Mouse (Mus musculus) layer of hippocampus, adult 18-20 months (tissue): ENCODE measurements around the gene Trim75. TPM values are rescaled to one million over a fixed set of nuclear protein-coding genes. Genes with fewer than 3 reads are reported as not detected.
"Not testable (repeated sequence)": the region's sequence is repeated elsewhere in the genome, so short reads cannot be mapped to it uniquely, and the experiment has no call there.

Source experiments
- DNase-seq, 2 experiments: peaks; one replicate each; pipeline ENCODE4 v3.0.0; 2022; ENCODE audit warnings: low spot score in 2 of 2
- long read RNA-seq: library from polyadenylated mRNA; stranded (forward); transcript quantifications from one replicate; pipeline ENCODE4 v2.0.0, GENCODE M21; 2021
- total RNA-seq, 2 experiments: library from RNA; stranded (reverse); gene quantifications; 2 replicates each; pipeline ENCODE4 v1.2.3; 2021

The Trim75 gene
- not detected for total RNA-seq
- long read RNA-seq: 0 reads

DNA sequence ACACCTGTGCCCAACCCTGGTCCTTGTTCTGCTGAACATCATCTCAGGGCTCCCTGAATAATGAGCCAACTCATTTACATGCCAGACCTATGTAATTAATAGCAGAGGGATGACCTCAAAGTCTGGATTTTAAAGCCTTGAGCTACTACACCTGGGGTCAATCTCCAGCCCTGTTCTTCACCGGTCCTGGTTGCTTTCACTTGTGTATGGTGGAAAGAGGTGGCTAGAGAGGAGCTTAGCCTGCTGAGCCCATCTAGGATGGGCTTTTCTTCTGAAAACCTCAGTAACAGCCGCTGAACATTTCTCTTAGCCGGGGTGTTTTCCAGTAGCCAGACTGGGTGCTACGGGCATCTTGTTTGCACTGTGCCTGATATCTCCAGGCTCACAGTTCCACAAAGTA is at the start of gene Trim75:
TSS of gene Trim75 (minus strand) at position 101 of the 400 bp plus-strand sequence.
- DNase-seq: no peak

DNA sequence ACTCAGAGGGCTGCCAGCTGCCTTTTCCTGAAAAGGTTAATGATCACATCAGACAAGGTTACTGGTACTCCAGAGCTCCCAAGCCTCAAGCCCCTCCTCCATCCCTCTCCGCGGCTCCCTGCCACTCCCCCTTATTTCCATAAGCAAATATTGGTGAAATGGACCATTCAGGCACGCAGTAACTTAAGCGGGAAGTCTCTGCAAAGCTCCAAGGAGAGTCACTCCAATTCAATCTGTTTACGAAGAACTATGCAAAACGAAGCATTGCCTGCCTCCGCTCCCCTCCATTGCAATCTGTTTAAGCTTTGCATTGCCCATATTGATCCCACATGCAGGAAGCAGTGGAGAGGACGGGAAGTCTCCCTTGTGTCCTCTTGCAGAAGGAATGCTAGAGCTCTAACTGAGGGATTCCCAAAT is 49.5 kb upstream of the Trim75 start, which contains the start of gene Apela:
TSS of gene Apela (minus strand) at position 220 of the 417 bp plus-strand sequence.
- peak; percentile 11 to 55 for DNase-seq

GRCm38 (mm10) chr8:65034136-65034535 is 46.5 kb upstream of the Trim75 start:
- DNase-seq: no peak

DNA sequence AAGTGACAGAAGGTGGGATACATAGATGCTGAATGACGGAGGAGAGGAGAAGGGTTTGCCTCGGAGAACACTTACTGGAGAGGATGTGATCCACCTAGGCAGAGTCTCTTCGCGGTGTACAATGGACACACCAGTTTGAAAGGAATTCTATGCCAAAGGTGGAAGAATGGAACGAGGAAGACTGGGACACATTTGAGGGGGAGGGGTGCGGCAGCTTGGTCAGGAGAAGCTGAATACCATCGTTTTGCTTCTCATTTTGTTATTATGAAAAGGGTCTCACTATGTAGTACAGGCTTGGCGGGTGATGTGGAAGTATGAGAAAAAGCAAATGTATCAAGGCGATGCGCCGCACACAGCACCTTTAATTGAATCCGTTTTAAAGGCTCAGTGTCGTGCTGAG is 45.4 kb upstream of the Trim75 start:
- no peak for DNase-seq

- DNase-seq: no peak
These were observed 44.5 kb upstream of the Trim75 start for GRCm38 (mm10) chr8:65032107-65032506.

GRCm38 (mm10) chr8:65030735-65031485 is 43.3 kb upstream of the Trim75 start:
- DNase-seq: no peak

GRCm38 (mm10) chr8:65029776-65030175 is 42.1 kb upstream of the Trim75 start:
- no peak for DNase-seq

DNA sequence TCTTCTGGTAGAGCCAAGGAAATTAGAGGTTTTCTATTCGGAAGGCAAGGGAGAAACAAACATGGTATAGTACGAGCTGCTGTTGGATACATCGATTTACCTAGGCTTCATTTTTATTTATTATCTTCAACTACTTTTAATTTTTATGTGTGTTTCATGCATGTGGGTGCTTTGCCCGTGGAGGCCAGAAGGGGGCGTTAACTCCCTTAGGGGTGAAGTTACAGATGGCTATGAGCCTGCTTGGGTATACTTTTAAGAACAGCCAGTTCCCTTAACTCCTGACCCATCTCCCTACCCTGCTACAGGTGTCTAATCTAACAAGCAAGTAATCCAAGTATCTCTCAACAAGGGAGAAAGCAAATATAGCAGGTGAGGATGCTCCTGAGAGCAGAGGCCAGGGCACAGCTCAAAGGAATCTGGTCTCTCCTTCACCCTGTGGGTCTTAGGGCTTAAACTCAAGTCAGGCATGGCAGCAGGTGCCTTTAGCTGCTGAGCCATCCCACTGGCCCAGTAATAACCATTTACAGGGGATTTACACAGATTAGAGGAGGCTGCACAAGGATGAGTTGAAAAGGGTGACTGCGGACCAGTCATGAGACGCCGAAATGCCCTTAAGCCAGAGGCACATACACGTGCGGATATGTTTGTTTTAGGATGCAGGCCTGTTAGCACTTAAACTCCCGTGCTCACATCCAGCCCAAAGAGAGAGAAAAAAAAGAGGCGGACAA is 41.5 kb upstream of the Trim75 start:
- no peak for DNase-seq

DNA sequence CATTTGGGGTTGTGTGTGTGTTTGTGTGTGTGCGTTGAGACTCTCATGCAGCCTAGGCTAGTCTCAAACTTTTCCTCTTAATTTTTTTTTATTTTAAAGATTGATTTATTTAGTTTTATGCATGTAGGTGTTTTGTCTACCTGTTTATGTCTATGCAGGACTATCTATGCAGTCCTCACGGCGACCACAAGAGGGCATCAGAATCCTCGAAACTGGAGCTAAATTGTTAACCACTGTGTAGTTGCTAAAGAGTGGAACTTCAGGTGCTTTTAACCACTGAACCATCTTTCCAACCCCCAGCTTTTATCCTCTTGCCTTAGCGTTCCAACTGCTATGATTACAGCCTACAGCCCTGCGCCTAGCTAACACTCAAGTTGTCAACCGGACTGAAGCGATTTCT is 34.9 kb upstream of the Trim75 start:
- DNase-seq: peak; percentile 20 to 84

DNA sequence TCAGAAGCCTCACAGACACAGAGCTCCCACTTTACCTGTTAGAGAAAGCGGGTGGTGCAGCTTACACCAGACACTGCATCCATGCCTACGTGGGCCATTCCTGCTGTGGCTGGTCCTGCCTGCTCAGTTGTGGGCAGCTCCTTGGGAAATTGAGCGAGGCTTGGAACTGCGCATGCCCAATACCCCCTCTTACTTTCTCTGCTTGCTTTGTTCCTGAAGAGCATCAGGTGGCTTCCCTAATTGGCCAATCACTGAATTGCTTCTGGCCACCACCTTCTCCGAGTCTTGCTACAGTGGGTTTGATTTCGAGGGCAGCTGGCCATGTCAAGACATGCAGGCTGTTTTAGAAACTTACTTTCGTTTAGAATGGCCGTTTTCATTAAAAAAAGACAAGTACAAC is 30.8 kb upstream of the Trim75 start, which contains the start of the genes Trim61 and Trim60:
TSS of gene Trim61 (minus strand) at position 101 of the 400 bp plus-strand sequence.
TSS of gene Trim60 (minus strand) at position 162 of the 400 bp plus-strand sequence.
- DNase-seq: no peak

DNA sequence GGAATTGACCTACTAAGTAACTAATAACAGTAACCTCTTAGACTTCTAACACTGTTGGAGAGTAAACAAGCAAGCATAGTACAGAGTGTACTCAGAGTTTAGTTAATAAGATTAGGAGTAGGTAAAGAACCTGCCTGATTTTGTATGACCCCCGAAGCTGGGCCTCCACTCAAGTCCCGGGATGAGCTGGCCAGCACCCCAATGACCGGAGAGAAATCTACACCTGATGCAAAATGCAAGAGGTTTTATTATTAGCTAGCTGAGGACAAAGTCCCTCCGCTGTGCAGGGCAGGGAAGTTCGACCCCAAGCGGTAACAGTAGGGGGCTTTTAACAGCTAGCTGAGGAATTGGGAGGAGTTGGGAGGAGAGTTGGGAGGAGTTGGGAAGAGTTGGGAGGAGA is 20.0 kb upstream of the Trim75 start:
- not testable (repeated sequence) for DNase-seq

DNA sequence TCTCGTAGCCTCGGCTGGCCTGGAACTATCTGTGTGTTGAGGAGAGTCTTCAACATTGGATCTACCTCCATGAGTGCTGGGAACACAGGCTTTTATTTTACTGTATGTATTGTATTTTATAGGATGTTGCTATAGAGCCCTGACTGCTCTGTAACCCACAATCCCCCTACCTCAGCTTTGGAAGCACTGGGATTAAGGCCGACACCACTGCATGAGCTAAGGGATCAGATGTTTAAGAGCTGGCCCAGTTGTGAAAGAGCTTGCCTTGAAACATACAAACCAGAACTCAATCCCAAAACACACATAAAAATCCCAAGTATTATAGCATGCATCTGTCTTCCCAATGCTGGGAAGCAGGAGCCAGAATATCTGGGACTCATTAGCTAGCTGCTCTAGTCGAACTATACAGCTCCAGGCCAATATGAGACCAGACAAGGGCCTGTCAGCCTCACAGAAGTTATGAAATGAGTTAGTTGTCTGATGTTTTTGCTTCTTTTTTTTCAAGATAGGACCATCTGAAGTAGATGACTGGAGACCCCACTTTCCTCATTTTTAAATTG is 11.3 kb upstream of the Trim75 start:
- DNase-seq: no peak

- no peak for DNase-seq
These were observed 4.3 kb downstream of the Trim75 start for GRCm38 (mm10) chr8:64983150-64983897.

DNA sequence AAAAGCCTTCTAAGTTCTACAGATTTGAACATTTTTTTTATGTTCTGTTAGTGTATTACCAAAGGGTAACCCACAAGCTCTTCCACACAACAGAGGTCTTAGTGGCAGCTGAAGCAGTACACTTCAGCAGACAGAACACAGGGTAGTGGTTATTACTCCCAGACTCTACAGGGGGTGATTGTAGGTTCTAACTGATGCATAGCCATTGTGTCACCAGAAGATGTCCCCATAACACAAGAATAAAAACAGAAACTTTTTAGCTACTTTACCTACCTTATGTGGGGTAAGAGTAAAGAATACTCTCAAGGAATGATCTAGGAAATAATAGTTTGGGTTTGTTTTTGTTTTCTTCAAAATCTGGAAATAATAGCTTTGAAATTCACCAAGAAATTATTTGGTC is 24.8 kb downstream of the Trim75 start:
- DNase-seq: no peak

DNA sequence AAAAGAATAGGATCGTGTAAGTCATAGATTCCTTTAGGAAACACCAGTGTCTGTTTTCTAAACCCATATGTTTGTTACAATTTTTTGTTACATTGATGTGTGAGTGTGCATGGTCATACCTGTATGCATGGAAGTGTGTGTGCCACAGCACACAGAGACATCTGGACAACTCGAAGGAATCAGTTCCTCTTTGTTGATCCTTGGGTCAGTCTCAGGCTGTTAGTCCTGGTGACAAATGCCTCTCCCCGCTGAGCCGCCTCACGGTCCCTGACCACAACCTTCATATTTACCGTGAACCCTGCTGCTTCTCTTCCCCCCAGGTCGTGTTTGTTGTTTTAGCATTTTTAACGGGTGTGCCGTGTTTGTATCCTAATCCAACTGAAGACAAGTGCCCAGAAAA is 28.6 kb downstream of the Trim75 start:
- DNase-seq: no peak

DNA sequence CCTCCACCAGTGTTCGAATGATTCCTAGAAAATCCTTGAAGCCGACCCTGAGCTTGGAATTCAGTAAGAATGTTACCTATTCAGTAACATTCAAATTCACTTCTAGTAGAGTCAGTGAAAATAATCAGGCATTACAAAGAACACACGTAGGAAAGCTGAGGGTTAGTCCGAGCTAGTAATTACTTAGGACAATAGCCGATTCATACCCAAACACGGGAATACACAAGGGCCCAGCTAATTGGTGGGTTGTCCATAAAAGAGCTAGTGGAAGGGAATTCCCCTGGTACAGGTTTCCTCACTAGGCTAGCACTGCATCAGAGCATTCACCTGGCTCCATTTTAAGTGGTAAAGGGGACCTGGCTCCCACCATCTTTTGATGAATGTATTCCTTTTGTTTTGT is 35.5 kb downstream of the Trim75 start:
- no peak for DNase-seq

- DNase-seq: no peak
These were observed 39.3 kb downstream of the Trim75 start for GRCm38 (mm10) chr8:64948371-64948770.

- DNase-seq: no peak
These were observed 40.0 kb downstream of the Trim75 start for GRCm38 (mm10) chr8:64947698-64948034.

DNA sequence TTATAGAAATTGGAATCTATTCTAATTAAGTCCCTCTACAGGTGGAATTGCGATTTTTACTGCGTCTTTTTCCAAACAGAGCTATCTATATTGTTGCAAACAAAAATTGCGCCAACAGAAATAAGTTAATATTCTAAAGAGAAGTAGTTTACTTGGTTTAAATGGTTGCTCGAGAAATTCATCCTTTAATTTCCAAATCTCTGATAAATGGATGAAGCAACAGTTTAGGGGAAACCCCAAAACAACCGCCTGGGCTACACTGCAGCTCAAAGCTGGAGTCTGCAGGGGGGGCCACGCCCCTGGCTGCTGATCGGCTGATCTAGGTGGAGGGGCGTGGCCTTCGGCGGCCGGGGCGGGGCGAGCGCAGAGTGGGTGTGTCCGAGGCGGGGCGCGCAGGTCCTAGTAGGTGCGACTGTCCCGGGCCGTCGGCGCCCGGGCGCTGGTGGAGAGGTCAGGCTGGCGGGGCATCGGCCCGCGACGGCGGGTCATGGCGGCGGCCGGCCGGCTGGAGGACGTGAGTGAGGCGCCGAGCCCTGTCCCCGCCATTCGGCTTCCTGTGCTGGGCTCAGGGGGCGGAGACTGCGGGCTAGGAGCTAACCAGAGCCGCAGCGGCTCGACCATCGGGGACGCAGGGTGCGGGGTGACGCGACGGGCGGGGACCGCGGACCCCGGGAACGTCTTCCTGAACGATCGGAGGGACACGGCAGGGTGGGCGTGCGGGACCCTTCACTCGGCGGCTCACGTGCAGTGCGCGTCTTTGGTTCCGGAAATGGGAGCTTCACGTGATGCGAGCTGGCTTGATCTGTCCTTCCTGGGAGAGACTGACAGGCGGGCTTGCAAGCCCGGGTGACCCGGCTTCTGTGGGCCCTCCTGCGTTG is 40.6 kb downstream of the Trim75 start, which contains the start of gene Tmem192:
TSS of gene Tmem192 (plus strand) at position 366 of the 878 bp plus-strand sequence.
- peak; percentile 91 to 97 for DNase-seq

GRCm38 (mm10) chr8:64946441-64946819 is 41.2 kb downstream of the Trim75 start:
- DNase-seq: no peak
